Mouse (Mus musculus) liver, adult 2 months (tissue): ENCODE measurements around the gene Ankrd31. TPM values are rescaled to one million over a fixed set of nuclear protein-coding genes. Genes with fewer than 3 reads are reported as not detected.

ENCODE experiments used
- DNase-seq: peaks from one replicate; pipeline ENCODE4 v3.0.0-alpha.2; 2011; ENCODE audit warnings: low read depth, low spot score; ENCODE audit errors: extremely low read depth
- H3K27ac ChIP-seq: fragments of 200-500 bp; replicated peaks from 2 replicates; pipeline ENCODE4 v1.5.1; 2012; ENCODE audit warnings: low read depth, mild to moderate bottlenecking, control low read depth, inconsistent platforms, low read length; ENCODE audit not compliant: insufficient read depth
- H3K27me3 ChIP-seq: fragments of 200-500 bp; 2 replicates; pipeline ENCODE4 v1.6.1; 2012; ENCODE audit warnings: mild to moderate bottlenecking, moderate library complexity, low read length, inconsistent platforms; ENCODE audit not compliant: control insufficient read depth, insufficient read depth
- H3K36me3 ChIP-seq: fragments of 200-500 bp; 2 replicates; pipeline ENCODE4 v1.6.1; 2012; ENCODE audit warnings: low read length, inconsistent platforms; ENCODE audit not compliant: control insufficient read depth, insufficient read depth
- H3K4me1 ChIP-seq: fragments of 200-500 bp; 2 replicates; pipeline ENCODE4 v1.6.1; 2011; ENCODE audit warnings: low read length; ENCODE audit not compliant: control insufficient read depth, insufficient read depth
- H3K4me3 ChIP-seq: fragments of 200-500 bp; 2 replicates; pipeline ENCODE4 v1.5.1; 2011; ENCODE audit warnings: low read depth, mild to moderate bottlenecking, control low read depth, low read length, moderate library complexity; ENCODE audit not compliant: insufficient read depth
- H3K79me2 ChIP-seq: fragments of 200-500 bp; 2 replicates; pipeline ENCODE4 v1.6.1; 2012; ENCODE audit warnings: inconsistent platforms, mild to moderate bottlenecking, low read length, moderate library complexity; ENCODE audit not compliant: control insufficient read depth, insufficient read depth
- H3K9ac ChIP-seq: fragments of 200-500 bp; 2 replicates; pipeline ENCODE4 v1.6.1; 2012; ENCODE audit warnings: low read depth, mild to moderate bottlenecking, control low read depth, inconsistent platforms, low read length
- CTCF ChIP-seq: fragments of 200-500 bp; IDR thresholded peaks from 2 replicates; pipeline ENCODE4 v1.5.1; 2011; ENCODE audit warnings: low read depth, low read length, control low read depth
- POLR2A ChIP-seq: fragments of 200-500 bp; IDR thresholded peaks from 2 replicates; pipeline ENCODE4 v1.6.1; 2011; ENCODE audit warnings: low read length, control low read depth; ENCODE audit not compliant: insufficient read depth; ENCODE audit errors: extremely low read depth
- WGBS: fragments of 180-500 bp; shearing (Covaris S2); methylation state at CpG from one replicate; pipeline ENCODE4 v1.1.7; 2018; 5-methylcytosine and 5-hydroxymethylcytosine counted together
- polyA plus RNA-seq: library from polyadenylated mRNA; depleted of rRNA; stranded (reverse); fragments of >200 nt; gene quantifications from 2 replicates; pipeline ENCODE4 v1.2.3, GENCODE M21; 2012; rRNA removed
- total RNA-seq: library from RNA; depleted of rRNA; stranded (reverse); fragments of >200 nt; gene quantifications from 2 replicates; pipeline ENCODE4 v1.2.3, GENCODE M21; 2014; rRNA removed

Gene Ankrd31
- total and polyA plus RNA-seq, 2 experiments = not detected

- no peak for TF ChIP-seq POLR2A
- TF ChIP-seq CTCF = no peak
- Histone ChIP-seq H3K4me3 (no peak overlapping the region), H3K9ac (no peak overlapping the region), H3K27me3 (no peaks in the 10 kb centered on the region), H3K79me2 (no peaks in the 10 kb centered on the region), H3K36me3 (no peaks in the 10 kb centered on the region; the same call in 1 of the 2 replicates), H3K27ac (no peak overlapping the region), H3K4me1 (no peaks in the 10 kb centered on the region; the same call in 1 of the 2 replicates)
- DNase-seq = no peak
- 86% methylated on average over 7 of the region's 7 CpGs for WGBS
These were observed 199.7 kb downstream of the Ankrd31 start for GRCm38 (mm10) chr13:96947722-96948121.

GRCm38 (mm10) chr13:96951880-96952279 is 203.8 kb downstream of the Ankrd31 start:
- Histone ChIP-seq H3K9ac (no peak overlapping the region), H3K79me2 (no peaks in the 10 kb centered on the region), H3K36me3 (no peaks in the 10 kb centered on the region), H3K27me3 (no peaks in the 10 kb centered on the region), H3K4me1 (no peaks in the 10 kb centered on the region), H3K27ac (no peak overlapping the region), H3K4me3 (no peak overlapping the region)
- 66% methylated on average over 2 of the region's 2 CpGs for WGBS
- TF ChIP-seq CTCF (no peak), POLR2A (no peak)
- DNase-seq = no peak

DNA sequence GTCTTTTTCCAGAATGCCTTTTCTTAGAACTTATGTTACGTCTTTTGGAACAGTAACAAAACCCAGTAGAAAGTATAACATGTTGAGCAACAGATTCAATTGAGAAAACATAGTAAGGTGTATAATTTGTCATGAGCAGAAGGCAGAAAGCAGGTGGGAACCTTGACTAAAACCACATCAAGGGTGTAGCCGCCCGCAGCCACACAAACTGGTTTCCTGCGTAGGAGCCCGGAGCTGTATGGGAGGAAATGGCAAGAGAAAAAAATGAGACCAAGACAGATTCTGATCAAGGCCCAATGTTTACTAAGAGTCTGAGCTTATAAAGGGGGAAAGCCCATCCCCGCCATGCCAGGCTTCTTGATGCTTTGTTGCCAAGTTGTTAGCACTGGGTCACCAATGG is 208.4 kb downstream of the Ankrd31 start:
- WGBS = 84% methylated on average over 6 of the region's 6 CpGs
- no peak overlapping the region for H3K9ac ChIP-seq
- H3K4me3 ChIP-seq = no peak overlapping the region
- TF ChIP-seq CTCF (no peak), POLR2A (no peak)
- no peak overlapping the region for H3K27ac ChIP-seq
- H3K36me3 ChIP-seq = no peaks in the 10 kb centered on the region
- peaks cover 12% of the 10 kb centered on the region for H3K4me1 ChIP-seq
- no peaks in the 10 kb centered on the region for H3K27me3 ChIP-seq
- no peaks in the 10 kb centered on the region for H3K79me2 ChIP-seq
- no peak for DNase-seq

Other genes with a start within 250 kb of the Ankrd31 start
- gene Polk, start 205.7 kb upstream of the Ankrd31 start, total RNA-seq = 4.9 and 6.5 TPM in 2 replicates
- 0.56 and 0.75 TPM in 2 replicates for gene Polk, start 205.7 kb upstream of the Ankrd31 start, polyA plus RNA-seq
- gene Col4a3bp, start 205.7 kb upstream of the Ankrd31 start, total RNA-seq = 29.9 and 45.8 TPM in 2 replicates
- 5.7 and 8.1 TPM in 2 replicates for gene Col4a3bp, start 205.7 kb upstream of the Ankrd31 start, polyA plus RNA-seq
- gene Hmgcr, start 77.3 kb upstream of the Ankrd31 start, total RNA-seq = 126 and 178 TPM in 2 replicates
- 21.4 and 23.5 TPM in 2 replicates for gene Hmgcr, start 77.3 kb upstream of the Ankrd31 start, polyA plus RNA-seq
- gene Gcnt4, start 176.4 kb downstream of the Ankrd31 start, total RNA-seq = 2.1 and 3.4 TPM in 2 replicates
- gene Gcnt4, start 176.4 kb downstream of the Ankrd31 start, polyA plus RNA-seq = 0.75 and 1.1 TPM in 2 replicates